Mouse (Mus musculus): ENCODE measurements around the gene Adgra1. TPM values are rescaled to one million over a fixed set of nuclear protein-coding genes. Genes with fewer than 3 reads are reported as not detected.

Gene Adgra1
- polyA plus RNA-seq, 1 experiment: not detected

DNA sequence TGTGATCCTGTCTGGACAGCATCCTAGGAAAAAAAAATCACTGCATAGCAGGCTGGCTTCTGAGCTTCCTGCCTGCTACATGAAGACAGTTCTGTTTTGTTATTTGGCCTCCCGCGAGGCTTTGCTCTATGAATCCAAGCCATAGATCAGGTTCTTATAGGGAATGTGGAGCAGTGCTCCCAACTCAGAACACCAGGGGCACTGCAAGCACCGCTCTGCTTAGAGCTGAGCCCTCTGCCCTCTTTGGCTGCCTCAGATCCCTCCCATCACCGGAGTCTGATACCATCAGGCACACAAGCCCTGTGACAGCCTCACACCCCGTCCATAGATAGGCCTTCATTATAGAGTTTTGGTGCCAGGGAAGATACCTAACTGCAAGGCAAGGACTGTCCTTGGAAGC is 9.2 kb downstream of the Adgra1 start:
- H3K4me1 ChIP-seq (ENCODE audit: control insufficient read depth): no peaks in the 10 kb centered on the region
- no peak overlapping the region for H3K4me3 ChIP-seq (replicated peaks)
- no peaks in the 10 kb centered on the region for H3K27me3 ChIP-seq (ENCODE audit: control insufficient read depth)
- no peaks in the 10 kb centered on the region for H3K36me3 ChIP-seq (ENCODE audit: control insufficient read depth)
- no peaks in the 10 kb centered on the region for H3K9me3 ChIP-seq (ENCODE audit: control insufficient read depth, low read length)
- TF ChIP-seq GATA1 (IDR thresholded peaks at IDR 0.05; ENCODE audit: low read length) (no peak), TAL1 (IDR thresholded peaks at IDR 0.05; ENCODE audit: low read length) (no peak)

- no peaks in the 10 kb centered on the region for H3K4me1 ChIP-seq (ENCODE audit: control insufficient read depth)
- H3K4me3 ChIP-seq (replicated peaks): no peak overlapping the region
- no peaks in the 10 kb centered on the region for H3K9me3 ChIP-seq (ENCODE audit: control insufficient read depth, low read length)
- no peak for TF ChIP-seq TAL1 (IDR thresholded peaks at IDR 0.05; ENCODE audit: low read length)
- no peak for TF ChIP-seq GATA1 (IDR thresholded peaks at IDR 0.05; ENCODE audit: low read length)
- no peaks in the 10 kb centered on the region for H3K36me3 ChIP-seq (ENCODE audit: control insufficient read depth)
- no peaks in the 10 kb centered on the region for H3K27me3 ChIP-seq (ENCODE audit: control insufficient read depth)
These were observed 9.8 kb downstream of the Adgra1 start for GRCm38 (mm10) chr7:139843776-139844175.

- Histone ChIP-seq H3K4me1 (ENCODE audit: control insufficient read depth) (no peaks in the 10 kb centered on the region), H3K36me3 (ENCODE audit: control insufficient read depth) (no peaks in the 10 kb centered on the region), H3K9me3 (ENCODE audit: control insufficient read depth, low read length) (no peaks in the 10 kb centered on the region), H3K27me3 (ENCODE audit: control insufficient read depth) (no peaks in the 10 kb centered on the region), H3K4me3 (replicated peaks) (no peak overlapping the region)
- no peak for TF ChIP-seq TAL1 (IDR thresholded peaks at IDR 0.05; ENCODE audit: low read length)
- no peak for TF ChIP-seq GATA1 (IDR thresholded peaks at IDR 0.05; ENCODE audit: low read length)
These were observed 11.1 kb downstream of the Adgra1 start for GRCm38 (mm10) chr7:139845101-139845500.

DNA sequence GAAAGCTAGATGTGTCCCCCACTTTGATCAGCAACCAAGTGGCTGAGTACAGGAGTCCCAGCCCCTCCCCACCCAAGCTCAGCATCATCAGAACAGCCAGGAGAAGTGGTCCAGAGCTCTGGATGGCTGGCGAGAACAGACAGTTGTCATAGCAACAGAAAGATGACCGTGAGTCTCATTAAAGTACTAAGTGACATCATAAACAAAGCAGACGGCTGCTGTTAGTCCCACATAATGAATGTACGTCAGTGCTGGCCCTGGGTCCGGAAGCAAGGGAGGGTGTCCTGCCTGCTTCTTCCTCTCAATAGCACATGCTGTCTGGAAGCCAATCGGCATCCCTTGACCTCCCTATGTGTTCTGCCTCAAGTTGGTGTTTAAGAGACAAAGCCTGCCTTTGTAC is 16.2 kb downstream of the Adgra1 start:
- H3K9me3 ChIP-seq (ENCODE audit: control insufficient read depth, low read length): no peaks in the 10 kb centered on the region
- H3K4me3 ChIP-seq (replicated peaks): no peak overlapping the region
- TF ChIP-seq TAL1 (IDR thresholded peaks at IDR 0.05; ENCODE audit: low read length) (no peak), GATA1 (IDR thresholded peaks at IDR 0.05; ENCODE audit: low read length) (no peak)
- H3K27me3 ChIP-seq (ENCODE audit: control insufficient read depth): no peaks in the 10 kb centered on the region
- H3K4me1 ChIP-seq (ENCODE audit: control insufficient read depth): no peaks in the 10 kb centered on the region
- no peaks in the 10 kb centered on the region for H3K36me3 ChIP-seq (ENCODE audit: control insufficient read depth)

- no peaks in the 10 kb centered on the region for H3K9me3 ChIP-seq (ENCODE audit: control insufficient read depth, low read length)
- TF ChIP-seq TAL1 (IDR thresholded peaks at IDR 0.05; ENCODE audit: low read length): no peak
- TF ChIP-seq GATA1 (IDR thresholded peaks at IDR 0.05; ENCODE audit: low read length): no peak
- H3K4me3 ChIP-seq (replicated peaks): no peak overlapping the region
- H3K4me1 ChIP-seq (ENCODE audit: control insufficient read depth): no peaks in the 10 kb centered on the region
- H3K27me3 ChIP-seq (ENCODE audit: control insufficient read depth): no peaks in the 10 kb centered on the region
- H3K36me3 ChIP-seq (ENCODE audit: control insufficient read depth): no peaks in the 10 kb centered on the region
These were observed 16.7 kb downstream of the Adgra1 start for GRCm38 (mm10) chr7:139850677-139851076.

DNA sequence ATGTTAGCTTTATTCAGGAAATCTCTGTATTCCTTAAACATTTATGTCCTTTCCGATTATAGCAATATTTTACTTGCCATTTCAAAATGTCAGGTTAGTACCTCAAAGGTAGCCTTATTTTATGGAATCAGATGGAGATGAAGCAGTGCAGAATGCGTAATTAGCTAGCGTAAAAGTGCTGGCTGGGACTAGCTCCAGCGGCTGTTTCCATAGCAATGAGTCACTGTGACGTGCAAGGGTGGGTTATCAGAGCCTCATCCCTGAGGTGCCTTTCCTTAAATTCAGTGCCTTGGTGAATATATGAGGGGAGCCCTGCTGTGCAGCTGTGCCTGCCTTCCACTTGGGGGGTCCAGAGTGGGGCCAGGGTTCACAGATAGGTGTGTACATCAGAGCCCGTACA is 17.1 kb downstream of the Adgra1 start:
- TF ChIP-seq GATA1 (IDR thresholded peaks at IDR 0.05; ENCODE audit: low read length): no peak
- Histone ChIP-seq H3K4me1 (ENCODE audit: control insufficient read depth) (no peaks in the 10 kb centered on the region), H3K4me3 (replicated peaks) (no peak overlapping the region), H3K9me3 (ENCODE audit: control insufficient read depth, low read length) (no peaks in the 10 kb centered on the region), H3K27me3 (ENCODE audit: control insufficient read depth) (no peaks in the 10 kb centered on the region), H3K36me3 (ENCODE audit: control insufficient read depth) (no peaks in the 10 kb centered on the region)

DNA sequence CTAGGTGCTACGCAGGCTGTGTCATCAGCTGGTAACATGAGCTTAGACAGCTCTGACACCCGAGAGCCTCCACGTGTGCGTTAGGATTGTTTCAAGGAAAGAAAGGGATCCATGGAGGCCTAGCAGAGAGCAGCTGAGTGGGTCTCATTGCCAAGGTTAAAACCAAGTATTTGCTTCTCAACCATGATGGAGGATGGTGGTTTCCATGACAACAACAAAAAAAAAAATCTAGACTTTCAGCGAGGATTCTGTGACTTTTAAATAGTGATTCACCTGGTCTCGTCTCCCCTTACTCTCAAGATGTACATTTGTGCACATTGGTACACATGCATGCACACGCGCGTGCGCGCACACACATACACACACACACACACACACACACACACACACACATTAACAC is 21.3 kb downstream of the Adgra1 start:
- Histone ChIP-seq H3K4me1 (ENCODE audit: control insufficient read depth) (no peaks in the 10 kb centered on the region), H3K4me3 (replicated peaks) (no peak overlapping the region), H3K36me3 (ENCODE audit: control insufficient read depth) (no peaks in the 10 kb centered on the region), H3K9me3 (ENCODE audit: control insufficient read depth, low read length) (no peaks in the 10 kb centered on the region), H3K27me3 (ENCODE audit: control insufficient read depth) (no peaks in the 10 kb centered on the region)
- TF ChIP-seq GATA1 (IDR thresholded peaks at IDR 0.05; ENCODE audit: low read length) (no peak), TAL1 (IDR thresholded peaks at IDR 0.05; ENCODE audit: low read length) (no peak)

DNA sequence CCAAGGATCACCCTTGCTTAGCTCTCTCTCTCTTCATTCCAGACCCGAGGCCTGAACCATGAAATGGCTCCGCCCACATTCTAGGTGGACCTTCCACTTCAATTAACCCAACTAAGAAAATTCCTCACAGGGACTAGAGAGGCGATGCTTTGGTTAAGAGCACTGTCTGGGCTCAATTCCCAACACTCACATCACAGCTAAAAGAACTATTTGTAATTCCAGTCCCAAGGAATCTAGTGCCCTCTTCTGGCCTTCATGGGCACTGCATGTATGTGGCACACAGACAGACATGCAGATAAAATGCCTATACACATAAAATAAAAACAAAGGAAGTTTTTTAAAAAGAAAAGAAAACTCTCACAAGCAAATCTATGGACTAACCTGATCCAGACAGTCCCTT is 27.4 kb downstream of the Adgra1 start:
- Histone ChIP-seq H3K27me3 (ENCODE audit: control insufficient read depth) (no peaks in the 10 kb centered on the region), H3K36me3 (ENCODE audit: control insufficient read depth) (no peaks in the 10 kb centered on the region), H3K9me3 (ENCODE audit: control insufficient read depth, low read length) (no peaks in the 10 kb centered on the region), H3K4me1 (ENCODE audit: control insufficient read depth) (no peaks in the 10 kb centered on the region), H3K4me3 (replicated peaks) (no peak overlapping the region)
- TF ChIP-seq TAL1 (IDR thresholded peaks at IDR 0.05; ENCODE audit: low read length): no peak
- TF ChIP-seq GATA1 (IDR thresholded peaks at IDR 0.05; ENCODE audit: low read length): no peak

DNA sequence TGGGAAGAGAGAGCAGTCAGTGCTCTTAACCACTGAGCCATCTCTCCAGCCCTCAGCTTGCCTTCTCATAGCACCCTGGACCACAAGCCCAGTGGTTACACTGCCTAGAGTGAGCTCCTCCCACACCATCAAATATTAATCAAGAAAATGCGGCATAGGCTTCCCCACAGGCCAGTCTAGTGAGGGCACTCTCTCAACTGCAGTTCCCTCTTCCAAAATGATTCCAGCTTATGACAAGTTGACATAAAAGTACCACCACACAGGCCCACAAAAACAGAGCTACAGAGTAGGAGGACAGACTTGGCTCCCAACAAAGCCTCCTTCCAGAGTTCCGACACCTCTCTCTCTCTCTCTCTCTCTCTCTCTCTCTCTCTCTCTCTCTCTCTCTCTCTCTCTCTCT is 29.1 kb downstream of the Adgra1 start:
- no peak overlapping the region for H3K4me3 ChIP-seq (replicated peaks)
- TF ChIP-seq TAL1 (IDR thresholded peaks at IDR 0.05; ENCODE audit: low read length): no peak
- no peak for TF ChIP-seq GATA1 (IDR thresholded peaks at IDR 0.05; ENCODE audit: low read length)
- H3K27me3 ChIP-seq (ENCODE audit: control insufficient read depth): no peaks in the 10 kb centered on the region
- no peaks in the 10 kb centered on the region for H3K4me1 ChIP-seq (ENCODE audit: control insufficient read depth)
- H3K36me3 ChIP-seq (ENCODE audit: control insufficient read depth): no peaks in the 10 kb centered on the region
- no peaks in the 10 kb centered on the region for H3K9me3 ChIP-seq (ENCODE audit: control insufficient read depth, low read length)

- no peaks in the 10 kb centered on the region for H3K36me3 ChIP-seq (ENCODE audit: control insufficient read depth)
- H3K27me3 ChIP-seq (ENCODE audit: control insufficient read depth): no peaks in the 10 kb centered on the region
- no peaks in the 10 kb centered on the region for H3K9me3 ChIP-seq (ENCODE audit: control insufficient read depth, low read length)
- TF ChIP-seq TAL1 (IDR thresholded peaks at IDR 0.05; ENCODE audit: low read length) (no peak), GATA1 (IDR thresholded peaks at IDR 0.05; ENCODE audit: low read length) (no peak)
- no peak overlapping the region for H3K4me3 ChIP-seq (replicated peaks)
- H3K4me1 ChIP-seq (ENCODE audit: control insufficient read depth): no peaks in the 10 kb centered on the region
These were observed 30.3 kb downstream of the Adgra1 start for GRCm38 (mm10) chr7:139864253-139864652.

Data from erythroblast, embryonic 14.5 days (primary cell).